In genomic region chr2:119318043-119318710, GRCm38 (mm10) we compare ENCODE assay signal across 14 mouse cellular contexts. TPM values are rescaled to one million over a fixed set of nuclear protein-coding genes. Genes with fewer than 3 reads are reported as not detected.
DNase-seq lines count a peak whose midpoint lies in the region; ATAC-seq and TF ChIP-seq lines count a peak whose summit lies in the region.
"Had no signal": no experiment of that assay in that cellular context is flagged by ENCODE, and none has a peak within 500 bp of the region (broad histone marks: within the 10 kb centered on the region; RNA-seq: fewer than 3 reads in every experiment).

No protein-coding gene starts in this region.

- no peak for TF ChIP-seq CTCF in heart, postnatal 0 days (IDR thresholded peaks at IDR 0.05; ENCODE audit: low read depth)
- no peak for TF ChIP-seq CTCF in MEL (IDR thresholded peaks at IDR 0.05 in 2 of 3, conservative IDR thresholded peaks at IDR 0.05 in 1 of 3; ENCODE audit: control insufficient read depth in 1 of 3, insufficient read depth in 1 of 3, low read depth in 2 of 3, low read length in 3 of 3, poor library complexity in 1 of 3, severe bottlenecking in 1 of 3)

- H3K4me3 ChIP-seq in heart, postnatal 0 days (ENCODE audit: low read depth, low read length), result no peak overlapping the region
- H3K4me3 ChIP-seq in heart, embryonic 10.5 days, result no peak overlapping the region
- no peak overlapping the region for H3K4me3 ChIP-seq in MEL (ENCODE audit: control insufficient read depth in 1 of 2, insufficient read depth in 1 of 2, low read depth in 2 of 2, low read length in 2 of 2)
- H3K4me3 ChIP-seq in intestine, embryonic 15.5 days (replicated peaks), result no peak overlapping the region
- H3K4me3 ChIP-seq: forebrain, embryonic 13.5 days; limb, embryonic 15.5 days had no signal

- no peak for ATAC-seq in heart, postnatal 0 days (ENCODE audit: insufficient read depth, low read depth)
- ATAC-seq in intestine, embryonic 15.5 days, result peak; percentile 81
- no peak for ATAC-seq in monocyte, adult 5-6 weeks (replicated peaks; ENCODE audit: insufficient number of reproducible peaks, low FRiP score, low TSS enrichment, poor library complexity, severe bottlenecking)
- ATAC-seq: forebrain, embryonic 13.5 days had no signal

- 61% methylated on average over 3 of the region's 3 CpGs for WGBS in heart, postnatal 0 days
- 61% methylated on average over 3 of the region's 3 CpGs for WGBS in heart, embryonic 10.5 days
- WGBS in intestine, embryonic 15.5 days, result 62% methylated on average over 3 of the region's 3 CpGs

- no peaks in the 10 kb centered on the region for H3K79me2 ChIP-seq in MEL (ENCODE audit: control insufficient read depth, insufficient read depth, low read length, poor library complexity)

- H3K27me3 ChIP-seq in heart, postnatal 0 days (ENCODE audit: control insufficient read depth, insufficient read depth, low read length), result peaks cover 22% of the 10 kb centered on the region
- H3K27me3 ChIP-seq in heart, embryonic 10.5 days (ENCODE audit: insufficient read depth, poor library complexity, severe bottlenecking), result peaks cover 71% of the 10 kb centered on the region
- no peaks in the 10 kb centered on the region for H3K27me3 ChIP-seq in MEL (ENCODE audit: control insufficient read depth in 1 of 2, insufficient read depth in 2 of 2, low read length in 2 of 2)
- peaks cover 23% of the 10 kb centered on the region for H3K27me3 ChIP-seq in intestine, embryonic 15.5 days (replicated peaks)

- H3K9ac ChIP-seq in heart, postnatal 0 days (replicated peaks; ENCODE audit: low read depth, low read length), result no peak overlapping the region
- no peak overlapping the region for H3K9ac ChIP-seq in MEL (ENCODE audit: control insufficient read depth, low read depth, low read length, poor library complexity, severe bottlenecking)
- H3K9ac ChIP-seq in intestine, embryonic 15.5 days, result no peak overlapping the region
- H3K9ac ChIP-seq: forebrain, embryonic 13.5 days; limb, embryonic 15.5 days had no signal

- H3K4me1 ChIP-seq in heart, postnatal 0 days (ENCODE audit: control insufficient read depth, insufficient read depth), result peaks cover 18% of the 10 kb centered on the region; the same call in 1 of the 2 replicates
- H3K4me1 ChIP-seq in heart, embryonic 10.5 days, result peaks cover 47% of the 10 kb centered on the region
- peaks cover 4 to 12% of the 10 kb centered on the region in 2 experiments for H3K4me1 ChIP-seq in MEL (ENCODE audit: control insufficient read depth in 1 of 2, insufficient read depth in 2 of 2, low read length in 2 of 2)
- H3K4me1 ChIP-seq in intestine, embryonic 15.5 days (replicated peaks), result peaks cover 31% of the 10 kb centered on the region

- no peak for TF ChIP-seq EP300 in heart, postnatal 0 days (IDR thresholded peaks at IDR 0.05; ENCODE audit: low read depth)
- TF ChIP-seq EP300 in MEL (IDR thresholded peaks at IDR 0.05; ENCODE audit: low read depth in 1 of 2, low read length in 2 of 2), result no peak

- H3K27ac ChIP-seq in heart, postnatal 0 days (ENCODE audit: low read depth), result peak overlapping the region; percentile 43; the same call in 1 of the 2 replicates
- H3K27ac ChIP-seq in heart, embryonic 10.5 days, result no peak overlapping the region
- no peak overlapping the region for H3K27ac ChIP-seq in MEL (ENCODE audit: control insufficient read depth, low read depth, low read length)
- H3K27ac ChIP-seq in intestine, embryonic 15.5 days, result peak overlapping the region; percentile 75
- H3K27ac ChIP-seq: forebrain, embryonic 13.5 days; limb, embryonic 15.5 days had no signal

- no peak for TF ChIP-seq RAD21 in MEL (IDR thresholded peaks at IDR 0.05; ENCODE audit: low read depth, low read length)

- DNase-seq in heart, postnatal 0 days (ENCODE audit: low spot score), result no peak
- no peak for DNase-seq in heart, embryonic 10.5 days (ENCODE audit: low spot score)
- DNase-seq in MEL (ENCODE audit: low read depth, low spot score), result peak; percentile 42
- peak; percentile 59 to 61 for DNase-seq in kidney, postnatal 25 days
- no peak for DNase-seq in cerebellum, postnatal 14 days
- no peak for DNase-seq in testis, postnatal 10 days (ENCODE audit: low spot score)
- DNase-seq: right cerebral cortex, postnatal 14 days had no signal

- H3K9me3 ChIP-seq in heart, postnatal 0 days (replicated peaks; ENCODE audit: control insufficient read depth, low read length), result no peaks in the 10 kb centered on the region
- H3K9me3 ChIP-seq in heart, embryonic 10.5 days, result 0 out of 2 replicates have a peak, but pooled peaks cover 3% of the 10 kb centered on the region
- H3K9me3 ChIP-seq in MEL (replicated peaks; ENCODE audit: insufficient read depth, low read length), result no peaks in the 10 kb centered on the region
- H3K9me3 ChIP-seq in intestine, embryonic 15.5 days, result no peaks in the 10 kb centered on the region
- H3K9me3 ChIP-seq: forebrain, embryonic 13.5 days; limb, embryonic 15.5 days had no signal

- no peaks in the 10 kb centered on the region for H3K36me3 ChIP-seq in heart, postnatal 0 days (replicated peaks; ENCODE audit: control insufficient read depth, insufficient read depth, low read length)
- no peaks in the 10 kb centered on the region for H3K36me3 ChIP-seq in heart, embryonic 10.5 days
- no peaks in the 10 kb centered on the region; a peak in 1 of 4 replicates for H3K36me3 ChIP-seq in MEL (ENCODE audit: control insufficient read depth in 1 of 2, insufficient read depth in 2 of 2, low read length in 2 of 2)
- H3K36me3 ChIP-seq in intestine, embryonic 15.5 days, result no peaks in the 10 kb centered on the region
- H3K36me3 ChIP-seq: limb, embryonic 15.5 days had no signal

- H3K4me2 ChIP-seq in heart, postnatal 0 days (ENCODE audit: low read depth, low read length), result no peak overlapping the region
- H3K4me2 ChIP-seq in intestine, embryonic 15.5 days (replicated peaks), result peak overlapping the region; percentile 12; the same call in 1 of the 2 replicates
- H3K4me2 ChIP-seq: forebrain, embryonic 13.5 days; limb, embryonic 15.5 days had no signal

- no peak for TF ChIP-seq POLR2A in MEL (IDR thresholded peaks at IDR 0.05; ENCODE audit: control insufficient read depth in 1 of 2, insufficient read depth in 1 of 2, low read depth in 1 of 2, low read length in 2 of 2, poor library complexity in 1 of 2)

TF ChIP-seq in MEL, 35 proteins besides CTCF, POLR2A, EP300 and RAD21:
- TF ChIP-seq MXI1 (IDR thresholded peaks at IDR 0.05; ENCODE audit: low read depth, low read length), result no peak
- TF ChIP-seq SMC3 (IDR thresholded peaks at IDR 0.05; ENCODE audit: low read depth, low read length), result no peak
- TF ChIP-seq UBTF (IDR thresholded peaks at IDR 0.05; ENCODE audit: borderline replicate concordance, insufficient read depth, low read depth, low read length), result no peak
- no peak for TF ChIP-seq TAL1 (IDR thresholded peaks at IDR 0.05; ENCODE audit: low read length)
- no peak for TF ChIP-seq ZNF384 (IDR thresholded peaks at IDR 0.05; ENCODE audit: low read depth, low read length)
- no peak for TF ChIP-seq ZC3H11A (IDR thresholded peaks at IDR 0.05; ENCODE audit: low read depth, low read length)
- no peak for TF ChIP-seq GABPA (IDR thresholded peaks at IDR 0.05; ENCODE audit: low read depth, low read length)
- TF ChIP-seq TCF12 (IDR thresholded peaks at IDR 0.05; ENCODE audit: low read depth, low read length), result no peak

RNA-seq across cellular contexts. Expression of gene Dll4, which starts 7.4 kb away (rescaled TPM):
- 5.0 and 6.6 TPM in 2 replicates for total RNA-seq in heart, postnatal 0 days (2014; rRNA removed; ENCODE audit: low replicate concordance)
- 5.7 and 6.2 TPM in 2 replicates for polyA plus RNA-seq in heart, postnatal 0 days (2015; fragmentation: Nextera tagmentation; extraction: Ambion mirVana)
- 6.0 and 7.5 TPM in 2 replicates for polyA plus RNA-seq in heart, embryonic 10.5 days (2016; fragmentation: Nextera tagmentation; extraction: Ambion mirVana)
- total RNA-seq in MEL (2012; rRNA removed), result 0.16 TPM in 1 of 2 replicates, not detected in the other
- under 1 TPM in 1 of 2 experiments, not detected in 1; 0.18 TPM for polyA plus RNA-seq in MEL (2012; ENCODE audit: insufficient read depth in 1 of 2, insufficient read length in 2 of 2, low read depth in 1 of 2, low replicate concordance in 2 of 2, missing spikeins in 1 of 2)
- polyA plus RNA-seq in intestine, embryonic 15.5 days (2015; fragmentation: Nextera tagmentation; extraction: Ambion mirVana), result 8.3 and 8.4 TPM in 2 replicates
- 0.19 to 0.85 TPM in 2 of 3 replicates, not detected in the other for total RNA-seq in monocyte, adult 5-6 weeks (2017)
- total RNA-seq: megakaryocyte-erythroid progenitor cell, adult 5-6 weeks had no signal

RNA-seq across cellular contexts. Expression of gene Vps18, which starts 29.6 kb away (rescaled TPM):
- total RNA-seq in heart, postnatal 0 days (2014; rRNA removed; ENCODE audit: low replicate concordance), result 14.3 and 16.2 TPM in 2 replicates
- 8.0 and 8.3 TPM in 2 replicates for polyA plus RNA-seq in heart, postnatal 0 days (2015; fragmentation: Nextera tagmentation; extraction: Ambion mirVana)
- polyA plus RNA-seq in heart, embryonic 10.5 days (2016; fragmentation: Nextera tagmentation; extraction: Ambion mirVana), result 17.4 and 18.6 TPM in 2 replicates
- 24.8 and 28.0 TPM in 2 replicates for total RNA-seq in MEL (2012; rRNA removed)
- 10 to 100 TPM in 1 of 2 experiments, not detected in 1; 30.4 TPM for polyA plus RNA-seq in MEL (2012; ENCODE audit: insufficient read depth in 1 of 2, insufficient read length in 2 of 2, low read depth in 1 of 2, low replicate concordance in 2 of 2, missing spikeins in 1 of 2)
- polyA plus RNA-seq in intestine, embryonic 15.5 days (2015; fragmentation: Nextera tagmentation; extraction: Ambion mirVana), result 20.9 and 22.5 TPM in 2 replicates
- 20.7 to 33.0 TPM (median 21.1 TPM) in 3 replicates for total RNA-seq in monocyte, adult 5-6 weeks (2017)

RNA-seq across cellular contexts. Expression of gene Chac1, which starts 32.9 kb away (rescaled TPM):
- 0.11 and 0.27 TPM in 2 replicates for total RNA-seq in heart, postnatal 0 days (2014; rRNA removed; ENCODE audit: low replicate concordance)
- 0.30 and 0.52 TPM in 2 replicates for polyA plus RNA-seq in heart, postnatal 0 days (2015; fragmentation: Nextera tagmentation; extraction: Ambion mirVana)
- 0.55 and 0.69 TPM in 2 replicates for polyA plus RNA-seq in heart, embryonic 10.5 days (2016; fragmentation: Nextera tagmentation; extraction: Ambion mirVana)
- 3.6 and 33.0 TPM in 2 replicates for total RNA-seq in MEL (2012; rRNA removed)
- polyA plus RNA-seq in MEL (2012; ENCODE audit: insufficient read depth in 1 of 2, insufficient read length in 2 of 2, low read depth in 1 of 2, low replicate concordance in 2 of 2, missing spikeins in 1 of 2), result 1 to 10 TPM in 1 of 2 experiments, not detected in 1; 6.4 TPM
- 2.3 and 2.7 TPM in 2 replicates for polyA plus RNA-seq in intestine, embryonic 15.5 days (2015; fragmentation: Nextera tagmentation; extraction: Ambion mirVana)
- total RNA-seq in monocyte, adult 5-6 weeks (2017), result 0.49 TPM in 1 of 3 replicates, not detected in the others
- total RNA-seq: megakaryocyte-erythroid progenitor cell, adult 5-6 weeks had no signal

RNA-seq across cellular contexts. Expression of gene Rhov, which starts 47.1 kb away (rescaled TPM):
- total RNA-seq in heart, postnatal 0 days (2014; rRNA removed; ENCODE audit: low replicate concordance), result 3.4 TPM in 1 of 2 replicates, not detected in the other
- polyA plus RNA-seq in heart, postnatal 0 days (2015; fragmentation: Nextera tagmentation; extraction: Ambion mirVana), result 0.19 TPM in 1 of 2 replicates, not detected in the other
- polyA plus RNA-seq in heart, embryonic 10.5 days (2016; fragmentation: Nextera tagmentation; extraction: Ambion mirVana), result 0.39 TPM in 1 of 2 replicates, not detected in the other
- total RNA-seq in MEL (2012; rRNA removed), result not detected in 2 replicates
- not detected for polyA plus RNA-seq in MEL (2012; ENCODE audit: insufficient read depth in 1 of 2, insufficient read length in 2 of 2, low read depth in 1 of 2, low replicate concordance in 2 of 2, missing spikeins in 1 of 2)
- 5.2 and 7.1 TPM in 2 replicates for polyA plus RNA-seq in intestine, embryonic 15.5 days (2015; fragmentation: Nextera tagmentation; extraction: Ambion mirVana)
- 0.48 TPM in 1 of 3 replicates, not detected in the others for total RNA-seq in monocyte, adult 5-6 weeks (2017)
- total RNA-seq: gastrocnemius, adult 18-20 months; heart, postnatal 36 days; megakaryocyte-erythroid progenitor cell, adult 5-6 weeks had no signal

Comparison
In these comparisons a context has a peak if more than half of its experiments do, and no peak if none do; other contexts are left out.
1. H3K27ac ChIP-seq: peak in heart, postnatal 0 days (single experiment) and intestine, embryonic 15.5 days (single experiment); none in heart, embryonic 10.5 days (single experiment) and MEL (single experiment).
2. DNase-seq: peak in MEL (single experiment) and kidney, postnatal 25 days (2 of 2); none in heart, postnatal 0 days (single experiment), heart, embryonic 10.5 days (single experiment), cerebellum, postnatal 14 days (0 of 2) and testis, postnatal 10 days (single experiment).